Mouse (Mus musculus): ENCODE measurements around the gene Csrp3.

DNA sequence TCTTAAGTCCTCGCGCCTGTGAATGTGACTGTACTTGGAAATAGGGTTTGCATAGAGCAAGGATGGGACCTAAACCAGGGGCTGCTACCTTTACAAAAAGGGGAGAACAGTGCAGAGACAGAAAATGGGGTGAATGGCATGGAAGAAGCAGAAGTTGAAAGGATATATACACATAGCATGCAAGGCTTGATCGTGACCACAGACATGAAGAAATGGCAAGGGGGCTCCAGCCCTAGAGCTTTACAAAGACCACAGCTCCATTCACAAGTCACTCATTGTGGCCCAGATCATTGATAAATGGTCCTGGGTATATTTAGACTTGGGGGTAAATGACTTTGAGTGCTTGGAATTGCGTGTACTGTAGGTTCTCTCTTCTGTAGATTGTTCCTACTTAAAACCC lies 65.4 kb downstream of the Csrp3 start:
- no peak for TF ChIP-seq CTCF (conservative IDR thresholded peaks at IDR 0.05; ENCODE audit: low read length)
- no peak for TF ChIP-seq POU5F1 (IDR thresholded peaks at IDR 0.05; ENCODE audit: borderline replicate concordance, low read length)
- TF ChIP-seq NANOG (IDR thresholded peaks at IDR 0.05; ENCODE audit: borderline replicate concordance, low read length): no peak
